Mouse (Mus musculus): Measurements from ENCODE around the gene B3galt5.

The B3galt5 gene

GRCm38 (mm10) chr16:96271736-96272135 is 36.1 kb downstream of the B3galt5 start:
- no peak for DNase-seq

- peak; percentile 2 for DNase-seq
Measured at GRCm38 (mm10) chr16:96272929-96273619, 37.5 kb downstream of the B3galt5 start.

- DNase-seq: no peak
Measured at GRCm38 (mm10) chr16:96276596-96276995, 41.0 kb downstream of the B3galt5 start.

- no peak for DNase-seq
Measured at GRCm38 (mm10) chr16:96278491-96279224, 43.1 kb downstream of the B3galt5 start.

GRCm38 (mm10) chr16:96280719-96281605 is 45.4 kb downstream of the B3galt5 start:
- peak; percentile 0 for DNase-seq

GRCm38 (mm10) chr16:96282566-96282965 is 47.0 kb downstream of the B3galt5 start:
- DNase-seq: no peak

- no peak for DNase-seq
Measured at GRCm38 (mm10) chr16:96291885-96292284, 56.3 kb downstream of the B3galt5 start.

- DNase-seq: no peak
Measured at GRCm38 (mm10) chr16:96292530-96293173, 57.1 kb downstream of the B3galt5 start.

- DNase-seq: peak; percentile 2
Measured at GRCm38 (mm10) chr16:96298075-96298474, 62.5 kb downstream of the B3galt5 start.

GRCm38 (mm10) chr16:96298574-96298973 is 63.0 kb downstream of the B3galt5 start:
- no peak for DNase-seq

GRCm38 (mm10) chr16:96303356-96303755 is 67.8 kb downstream of the B3galt5 start:
- DNase-seq: no peak

- no peak for DNase-seq
Measured at GRCm38 (mm10) chr16:96304438-96304837, 68.8 kb downstream of the B3galt5 start.

GRCm38 (mm10) chr16:96306905-96307304 is 71.3 kb downstream of the B3galt5 start:
- DNase-seq: no peak

- DNase-seq: no peak
Measured at GRCm38 (mm10) chr16:96317803-96318202, 82.2 kb downstream of the B3galt5 start.

- DNase-seq: no peak
Measured at GRCm38 (mm10) chr16:96322739-96323138, 87.1 kb downstream of the B3galt5 start.

GRCm38 (mm10) chr16:96323166-96323565 is 87.6 kb downstream of the B3galt5 start:
- no peak for DNase-seq

- DNase-seq: peak; percentile 33
Measured at GRCm38 (mm10) chr16:96326110-96326999, 90.8 kb downstream of the B3galt5 start.

- DNase-seq: peak; percentile 61
Measured at GRCm38 (mm10) chr16:96327251-96327650, 91.7 kb downstream of the B3galt5 start.

GRCm38 (mm10) chr16:96339570-96339969 is 104.0 kb downstream of the B3galt5 start:
- DNase-seq: no peak

GRCm38 (mm10) chr16:96341269-96341668 is 105.7 kb downstream of the B3galt5 start:
- DNase-seq: peak; percentile 50

- no peak for DNase-seq
Measured at GRCm38 (mm10) chr16:96341945-96342344, 106.3 kb downstream of the B3galt5 start.

GRCm38 (mm10) chr16:96345117-96345516 is 109.5 kb downstream of the B3galt5 start:
- peak; percentile 85 for DNase-seq

Data from lung, postnatal 36 days (tissue).